Mouse (Mus musculus) liver, embryonic 14.5 days (tissue): ENCODE measurements at regions not wholly inside any gene's neighbourhood (a gene's known extent, or its start where the extent isn't known, plus 50 kb on each side); places are given as distances from the start of the nearest gene placed in this dataset.

ENCODE experiments used
- CTCF ChIP-seq: IDR thresholded peaks from 2 replicates; pipeline ENCODE4 v1.5.1; 2016; ENCODE audit warnings: antibody characterized with exemption, low read depth, control low read depth
- EP300 ChIP-seq: IDR thresholded peaks from 2 replicates; pipeline ENCODE4 v1.6.1; 2016; ENCODE audit warnings: antibody characterized with exemption, low read depth

DNA sequence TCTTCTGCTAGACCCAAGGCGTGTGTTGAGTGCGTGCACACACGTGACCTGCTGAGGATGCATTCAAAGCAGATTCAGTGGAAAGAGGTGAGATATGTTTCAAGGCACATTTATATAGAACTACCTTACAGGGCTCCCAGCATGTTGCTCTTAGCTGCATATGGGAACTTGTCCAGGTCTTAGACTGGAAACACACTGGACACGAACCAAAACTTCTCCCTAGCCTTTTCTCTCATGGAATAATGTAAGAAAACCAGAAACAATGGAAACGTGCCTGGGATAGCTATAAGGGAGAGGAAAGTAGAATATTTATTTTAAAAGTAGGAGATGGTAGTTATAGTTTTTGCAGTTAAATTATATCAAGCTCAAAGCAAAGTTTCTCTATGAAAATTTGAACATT lies 332.6 kb upstream of the Tgfbr2 start:
- TF ChIP-seq EP300, result no peak
- no peak for TF ChIP-seq CTCF
